Mouse (Mus musculus): ENCODE measurements around the gene Serpine2.

The Serpine2 gene

DNA sequence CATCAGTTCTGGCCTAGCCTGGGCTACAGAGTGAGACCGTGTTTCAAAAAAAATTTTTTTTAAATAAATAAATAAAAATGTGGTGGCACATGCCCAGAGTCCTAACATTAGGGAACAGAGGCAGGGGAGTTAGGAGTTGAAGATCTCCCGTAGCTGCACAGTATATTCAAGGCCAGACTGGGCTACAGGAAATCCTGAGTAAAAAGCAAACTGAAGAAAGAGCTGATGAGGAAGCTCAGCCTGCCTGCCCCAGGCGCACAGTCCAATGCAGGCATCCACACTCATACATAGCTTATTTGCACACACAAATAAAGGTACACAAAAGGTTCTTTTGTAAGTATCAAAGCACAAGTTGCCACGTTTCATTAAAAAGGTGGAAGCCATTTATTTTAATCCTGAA, 103.4 kb downstream of the Serpine2 start:
- DNase-seq (ENCODE audit: low spot score in 2 of 2): no peak

DNA sequence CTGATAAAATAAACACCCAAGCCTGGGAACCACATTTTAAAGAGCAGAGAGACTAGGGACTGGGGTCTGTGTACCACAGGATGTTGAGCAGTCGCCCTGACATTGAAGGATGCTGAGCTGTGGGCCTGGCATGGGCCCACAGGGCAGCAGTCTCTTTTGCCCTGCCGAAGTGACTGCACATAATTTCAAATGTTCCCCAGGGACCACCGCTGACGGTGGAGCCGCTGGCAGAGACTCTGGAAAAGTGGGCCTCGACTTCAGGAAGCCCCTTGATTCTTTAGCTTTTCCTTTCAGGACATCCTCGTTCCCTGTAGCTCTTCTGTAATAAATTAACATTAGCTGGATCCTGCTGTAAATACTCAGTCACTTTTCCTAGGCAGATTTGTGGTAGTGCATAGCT, 103.8 kb downstream of the Serpine2 start:
- no peak for DNase-seq (ENCODE audit: low spot score in 2 of 2)

DNA sequence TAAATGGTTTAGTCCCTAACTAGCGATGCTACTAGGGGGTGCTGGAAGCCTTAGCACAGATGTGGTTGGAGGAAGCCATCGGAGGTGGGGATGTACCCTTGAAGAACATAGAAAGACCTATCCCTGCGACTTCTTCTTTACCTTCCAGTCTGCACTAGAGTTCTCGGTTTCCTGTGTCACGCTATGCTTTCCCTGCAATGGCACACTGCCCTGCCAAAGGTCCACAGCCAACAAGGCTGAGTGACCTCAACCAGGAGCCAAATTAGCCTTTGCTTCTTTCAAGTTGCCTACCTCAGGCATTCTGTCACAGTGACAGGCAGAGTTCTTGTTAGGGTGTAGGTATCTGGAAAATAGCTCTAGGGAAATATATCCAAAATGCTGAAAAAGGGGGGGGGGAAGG, 104.6 kb downstream of the Serpine2 start:
- DNase-seq (ENCODE audit: low spot score in 2 of 2): no peak

DNA sequence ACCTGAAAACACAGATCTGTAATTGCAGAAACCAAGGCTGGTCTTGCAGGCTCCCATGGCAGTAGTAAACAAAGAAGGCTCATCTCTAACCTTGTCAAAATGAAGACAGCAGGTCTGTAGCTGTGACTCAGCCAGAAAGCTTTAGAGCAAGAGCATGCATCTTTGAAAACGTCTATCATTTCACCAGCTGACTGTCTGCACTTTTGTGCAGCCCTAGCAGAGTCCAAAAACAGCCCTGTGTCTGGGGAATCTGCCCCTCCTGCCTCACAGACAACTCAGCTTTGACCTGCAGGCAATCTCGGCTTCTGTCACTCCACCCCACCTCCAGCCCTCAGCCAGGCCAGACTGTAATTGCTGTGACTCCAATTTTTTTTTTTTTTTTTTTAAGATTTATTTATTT, 105.6 kb downstream of the Serpine2 start:
- DNase-seq (ENCODE audit: low spot score in 2 of 2): no peak

DNA sequence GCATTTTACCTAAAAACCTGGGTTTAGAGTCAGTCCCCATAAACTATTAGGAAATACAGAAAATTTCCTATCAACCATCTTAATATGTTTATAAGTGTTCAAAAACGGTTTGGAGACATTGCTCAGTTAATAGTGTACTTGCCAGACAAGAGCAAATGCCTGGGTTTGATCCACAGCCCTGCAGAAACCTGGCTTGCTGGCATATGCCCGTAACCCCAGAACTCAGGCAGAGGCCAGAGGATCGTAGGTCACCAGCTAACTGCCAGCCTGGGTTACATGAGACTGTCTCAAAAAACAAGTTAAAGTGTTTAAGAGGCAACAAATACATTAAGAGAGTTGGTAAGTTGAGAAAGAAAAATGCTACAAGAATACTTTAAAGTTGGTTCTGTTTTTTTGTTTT, 106.0 kb downstream of the Serpine2 start:
- DNase-seq (ENCODE audit: low spot score in 2 of 2): no peak

DNA sequence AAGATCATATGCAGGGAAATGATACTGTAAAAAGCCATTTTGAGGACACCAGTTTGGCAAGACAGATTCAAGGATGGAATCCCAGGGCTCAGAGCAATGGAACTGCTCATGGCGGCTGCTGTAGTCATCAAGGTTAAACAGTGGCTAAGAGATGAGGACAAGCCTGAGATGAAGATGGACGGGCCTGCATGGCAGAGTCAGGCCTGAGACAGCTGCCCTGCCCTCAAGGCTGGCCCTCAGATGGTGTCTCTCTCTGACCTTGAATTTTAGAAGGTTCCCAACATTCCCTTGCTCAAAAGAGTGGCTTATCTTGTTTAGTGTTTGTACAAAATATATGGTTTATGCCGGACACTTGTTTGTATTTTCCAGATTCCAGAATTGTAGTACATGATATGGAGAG, 107.5 kb downstream of the Serpine2 start:
- no peak for DNase-seq (ENCODE audit: low spot score in 2 of 2)

DNA sequence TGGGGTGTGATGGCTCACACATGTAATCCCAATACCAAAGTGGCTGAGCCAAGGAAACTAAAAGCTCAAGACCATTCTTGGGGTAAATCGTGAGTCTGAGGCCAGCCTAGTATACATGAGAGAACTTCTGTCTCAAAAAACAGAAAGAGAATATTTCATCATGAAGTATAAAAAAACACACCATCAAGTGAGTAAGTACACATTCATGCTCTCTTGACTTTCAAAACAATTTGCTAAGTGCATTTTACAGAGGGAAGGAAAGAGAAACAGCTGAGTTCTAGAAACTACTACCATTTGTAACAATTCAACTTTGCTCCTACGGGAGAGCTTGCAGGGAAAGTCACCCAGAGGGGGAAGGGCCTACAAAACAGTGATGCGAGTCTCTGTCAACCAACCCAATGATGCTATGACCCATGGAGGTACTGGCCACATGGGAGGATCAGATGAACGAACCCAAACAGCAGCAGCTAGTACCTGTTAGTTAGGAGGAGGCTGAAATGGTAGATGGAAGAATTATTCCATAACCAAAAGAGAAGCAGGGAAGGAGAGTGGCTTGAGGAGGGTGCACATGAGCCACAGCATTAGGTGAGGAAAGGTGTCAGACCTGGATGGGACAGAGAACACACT, 108.2 kb downstream of the Serpine2 start:
- DNase-seq (ENCODE audit: low spot score in 2 of 2): no peak

DNA sequence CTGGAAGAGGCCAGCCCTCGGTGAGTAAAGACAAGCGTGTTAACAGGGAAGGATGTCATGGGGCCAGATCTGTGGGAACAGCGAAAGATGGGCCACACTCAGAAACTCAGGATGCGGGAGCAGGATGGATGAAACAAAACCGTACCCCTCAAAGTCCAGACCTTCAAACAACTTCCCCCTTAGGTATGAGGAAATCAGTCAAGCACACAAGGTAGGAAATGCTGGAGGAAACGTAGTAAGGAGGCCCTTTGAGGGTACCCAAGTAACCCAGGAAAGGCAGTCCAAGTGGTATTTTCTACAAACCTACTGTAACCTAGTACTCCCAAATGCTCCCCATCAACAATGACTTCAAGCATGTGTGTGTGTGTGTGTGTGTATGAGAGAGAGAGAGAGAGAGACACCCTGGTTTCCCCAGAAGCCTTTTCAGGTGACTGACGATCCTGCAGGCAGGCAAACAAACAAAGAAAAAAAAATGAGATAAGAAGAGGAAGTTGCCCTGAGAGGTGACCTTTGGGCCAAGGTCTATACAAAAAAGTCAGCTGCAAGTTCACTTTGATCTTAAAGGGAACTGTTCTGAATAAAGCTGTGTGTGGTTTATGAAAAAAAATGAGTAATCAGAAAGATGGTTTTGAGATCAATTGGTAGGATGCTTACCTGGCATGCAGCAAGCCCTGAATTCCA, 108.8 kb downstream of the Serpine2 start:
- DNase-seq (ENCODE audit: low spot score in 2 of 2): no peak

DNA sequence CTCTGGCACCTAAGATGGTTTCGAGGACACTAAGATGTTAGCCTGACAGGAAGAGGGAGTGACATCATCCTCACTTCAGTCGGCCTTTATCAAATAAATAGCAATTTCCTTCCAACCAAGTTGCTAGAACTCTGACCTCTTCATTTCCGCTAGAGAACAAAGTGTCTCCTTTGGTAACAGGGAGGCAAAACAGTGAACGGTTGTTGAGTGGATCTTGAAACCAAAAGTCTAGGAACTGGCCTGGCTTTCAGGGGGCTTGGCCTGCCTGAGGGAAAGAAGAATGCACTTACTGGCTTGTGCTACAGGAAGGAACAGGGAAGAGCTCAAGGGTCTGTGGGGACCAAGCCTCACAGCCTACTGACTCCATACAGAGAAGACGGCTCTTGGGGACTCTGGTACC, 109.8 kb downstream of the Serpine2 start:
- DNase-seq (ENCODE audit: low spot score in 2 of 2): no peak

DNA sequence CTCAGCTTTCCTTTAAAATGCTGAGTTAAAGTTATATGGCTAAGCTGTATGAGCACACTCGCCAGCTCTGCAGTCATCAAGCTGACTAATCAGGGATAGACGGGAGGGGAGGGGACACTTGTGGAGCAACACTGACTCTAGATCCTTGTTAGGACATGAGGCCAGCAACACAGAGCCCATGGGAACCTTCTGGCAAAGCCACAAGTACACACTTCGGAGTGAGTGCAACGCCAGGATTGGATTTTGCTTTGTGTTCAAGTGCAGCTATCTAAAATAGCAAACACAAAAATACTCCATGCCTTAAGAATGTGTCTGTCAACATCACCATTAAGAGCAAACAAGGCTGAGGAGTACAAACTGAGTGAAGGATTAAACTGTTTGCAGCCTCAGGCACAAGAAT, 114.9 kb downstream of the Serpine2 start:
- no peak for DNase-seq (ENCODE audit: low spot score in 2 of 2)

Measured in spleen, postnatal 10 days (tissue).